Mouse (Mus musculus): ENCODE data around the gene Iqcf3. TPM values are rescaled to one million over a fixed set of nuclear protein-coding genes. Genes with fewer than 3 reads are reported as not detected.

Gene Iqcf3
- polyA plus RNA-seq, 1 experiment: not detected

DNA sequence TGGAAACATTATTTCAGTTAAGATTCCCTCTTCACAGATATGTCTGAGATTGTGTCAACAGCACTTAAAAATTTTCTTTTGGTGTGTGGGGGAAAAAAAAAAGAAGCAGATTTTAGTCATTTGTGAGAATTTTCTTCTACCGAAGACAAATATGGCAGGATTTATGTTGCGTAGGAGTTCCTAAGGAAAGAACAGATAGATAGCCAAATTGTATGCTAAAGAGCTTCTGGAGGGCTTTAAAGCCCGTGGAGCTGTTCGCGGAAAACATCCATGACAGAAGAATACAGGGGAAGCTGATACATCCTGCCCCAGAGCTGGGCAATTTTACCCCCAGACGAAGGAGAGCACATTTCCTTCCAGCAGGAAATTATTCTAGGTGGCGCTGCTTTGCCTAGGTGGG, 18.6 kb upstream of the Iqcf3 start:
- H3K27me3 ChIP-seq (ENCODE audit: control insufficient read depth, insufficient read depth, low read length): no peaks in the 10 kb centered on the region
- TF ChIP-seq CTCF (IDR thresholded peaks at IDR 0.05; ENCODE audit: extremely low read depth, insufficient read length, insufficient replicate concordance, low read depth, low read length) (no peak), POLR2A (IDR thresholded peaks at IDR 0.05; ENCODE audit: low read depth, low read length) (no peak)
- H3K36me3 ChIP-seq (ENCODE audit: control insufficient read depth, insufficient read depth, low read length): no peaks in the 10 kb centered on the region

DNA sequence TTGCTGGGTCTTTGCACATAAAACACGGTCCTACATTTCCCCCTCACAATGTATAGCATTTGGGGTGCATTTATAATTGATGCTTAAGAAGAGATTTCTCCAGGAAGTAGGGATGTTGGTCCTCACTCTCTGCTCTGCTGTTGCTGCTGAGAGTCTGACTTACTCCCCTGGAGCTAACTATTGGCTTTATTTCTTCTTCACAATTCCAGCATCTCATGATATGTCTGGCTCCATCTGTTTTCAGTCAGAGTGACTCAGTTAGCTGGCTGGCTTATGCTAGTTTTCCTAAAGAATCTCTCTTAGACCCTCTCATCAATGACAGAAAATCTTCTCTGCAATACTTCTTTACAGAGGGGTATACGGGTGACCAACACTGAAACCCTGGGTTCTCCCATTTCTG, 14.7 kb upstream of the Iqcf3 start:
- WGBS: 83% methylated on average over 2 of the region's 2 CpGs
- no peaks in the 10 kb centered on the region for H3K36me3 ChIP-seq (ENCODE audit: control insufficient read depth, insufficient read depth, low read length)
- no peaks in the 10 kb centered on the region for H3K27me3 ChIP-seq (ENCODE audit: control insufficient read depth, insufficient read depth, low read length)
- TF ChIP-seq POLR2A (IDR thresholded peaks at IDR 0.05; ENCODE audit: low read depth, low read length) (no peak), CTCF (IDR thresholded peaks at IDR 0.05; ENCODE audit: extremely low read depth, insufficient read length, insufficient replicate concordance, low read depth, low read length) (no peak)
- no peak overlapping the region for H3K27ac ChIP-seq (ENCODE audit: insufficient read depth, low read depth, low read length)
- H3K4me1 ChIP-seq (ENCODE audit: control insufficient read depth, insufficient read depth, insufficient read length, low read length): no peaks in the 10 kb centered on the region
- no peak overlapping the region for H3K4me3 ChIP-seq (ENCODE audit: low read depth, low read length)

More for the DNA sequence above, 18.6 kb upstream of the Iqcf3 start:
- 82% methylated on average over 7 of the region's 7 CpGs for WGBS
- Histone ChIP-seq H3K4me1 (ENCODE audit: control insufficient read depth, insufficient read depth, insufficient read length, low read length) (no peaks in the 10 kb centered on the region), H3K4me3 (ENCODE audit: low read depth, low read length) (no peak overlapping the region), H3K27ac (ENCODE audit: insufficient read depth, low read depth, low read length) (no peak overlapping the region)

DNA sequence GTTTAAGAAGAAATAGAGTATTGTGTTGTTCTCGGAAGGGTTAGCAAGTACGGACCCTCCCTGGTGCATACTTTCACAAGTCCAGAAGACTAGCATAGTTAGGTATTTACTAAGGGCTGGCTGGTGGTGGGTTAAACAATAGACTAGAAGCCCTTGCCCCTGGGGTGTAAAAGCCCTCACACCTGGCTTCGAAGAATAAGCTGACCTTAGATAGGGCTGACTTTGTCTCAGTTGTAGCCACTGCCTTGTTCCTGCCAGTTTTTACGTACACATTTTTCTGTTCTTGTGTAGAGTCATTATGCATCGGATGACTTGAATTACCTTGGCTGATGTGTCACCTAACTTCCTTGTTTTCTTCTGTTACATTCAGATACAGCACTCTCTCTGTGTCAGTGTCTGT, 11.9 kb upstream of the Iqcf3 start:
- Histone ChIP-seq H3K4me1 (ENCODE audit: control insufficient read depth, insufficient read depth, insufficient read length, low read length) (no peaks in the 10 kb centered on the region), H3K27me3 (ENCODE audit: control insufficient read depth, insufficient read depth, low read length) (no peaks in the 10 kb centered on the region), H3K36me3 (ENCODE audit: control insufficient read depth, insufficient read depth, low read length) (no peaks in the 10 kb centered on the region), H3K4me3 (ENCODE audit: low read depth, low read length) (no peak overlapping the region), H3K27ac (ENCODE audit: insufficient read depth, low read depth, low read length) (no peak overlapping the region)
- WGBS: 84% methylated on average over 5 of the region's 5 CpGs
- TF ChIP-seq POLR2A (IDR thresholded peaks at IDR 0.05; ENCODE audit: low read depth, low read length) (no peak), CTCF (IDR thresholded peaks at IDR 0.05; ENCODE audit: extremely low read depth, insufficient read length, insufficient replicate concordance, low read depth, low read length) (no peak)

DNA sequence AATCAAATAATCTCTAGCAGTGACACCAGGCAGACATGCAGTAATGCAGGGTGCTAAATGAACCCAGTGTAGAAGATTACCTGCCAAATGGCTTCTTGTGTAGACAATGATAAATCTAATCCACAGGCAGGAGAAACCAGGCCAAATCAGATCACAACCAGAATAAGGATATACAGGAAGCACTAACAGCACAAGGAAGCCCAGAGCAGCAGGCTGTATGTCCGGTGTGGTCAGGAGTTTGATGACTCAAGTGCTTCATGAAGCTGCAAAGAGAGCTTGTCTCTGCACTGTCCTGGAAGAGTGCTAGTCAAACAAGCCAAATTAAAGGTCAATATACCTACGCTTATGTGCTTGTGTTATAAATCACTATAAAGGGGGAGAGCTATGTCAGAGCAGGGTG, 10.8 kb upstream of the Iqcf3 start:
- TF ChIP-seq CTCF (IDR thresholded peaks at IDR 0.05; ENCODE audit: extremely low read depth, insufficient read length, insufficient replicate concordance, low read depth, low read length) (no peak), POLR2A (IDR thresholded peaks at IDR 0.05; ENCODE audit: low read depth, low read length) (no peak)
- H3K36me3 ChIP-seq (ENCODE audit: control insufficient read depth, insufficient read depth, low read length): no peaks in the 10 kb centered on the region
- WGBS: 55% methylated on average over 2 of the region's 2 CpGs
- no peak overlapping the region for H3K4me3 ChIP-seq (ENCODE audit: low read depth, low read length)
- H3K4me1 ChIP-seq (ENCODE audit: control insufficient read depth, insufficient read depth, insufficient read length, low read length): no peaks in the 10 kb centered on the region
- no peak overlapping the region for H3K27ac ChIP-seq (ENCODE audit: insufficient read depth, low read depth, low read length)
- no peaks in the 10 kb centered on the region for H3K27me3 ChIP-seq (ENCODE audit: control insufficient read depth, insufficient read depth, low read length)

DNA sequence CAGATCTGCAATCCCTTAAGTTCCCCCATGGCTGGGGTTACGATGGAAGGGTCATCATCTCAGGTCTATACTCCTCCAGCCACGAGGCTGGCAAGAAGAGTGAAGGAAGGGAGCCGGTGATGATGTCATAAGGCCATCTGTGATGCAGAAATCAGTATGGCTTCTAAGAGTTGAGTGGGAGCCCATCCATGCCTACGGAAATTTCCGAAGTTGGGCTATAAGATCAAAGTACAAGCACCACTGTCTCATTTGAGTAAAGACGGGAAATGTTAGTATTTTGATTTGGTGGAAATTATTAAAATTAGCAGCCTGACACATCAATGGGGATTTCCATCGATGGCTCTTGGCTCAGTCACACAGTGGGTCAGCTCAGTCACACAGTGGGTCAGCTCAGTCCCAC, 9.5 kb upstream of the Iqcf3 start, which contains the start of gene Iqcf4:
Gene Iqcf4 (minus strand): TSS at position 101 of the 400 bp plus-strand sequence.
- 82% methylated on average over 7 of the region's 7 CpGs for WGBS
- Histone ChIP-seq H3K36me3 (ENCODE audit: control insufficient read depth, insufficient read depth, low read length) (no peaks in the 10 kb centered on the region), H3K27ac (ENCODE audit: insufficient read depth, low read depth, low read length) (no peak within 1 kb of the TSS), H3K4me1 (ENCODE audit: control insufficient read depth, insufficient read depth, insufficient read length, low read length) (peaks cover 4% of the 10 kb centered on the region; the same call in 1 of the 2 replicates), H3K4me3 (ENCODE audit: low read depth, low read length) (no peak within 1 kb of the TSS), H3K27me3 (ENCODE audit: control insufficient read depth, insufficient read depth, low read length) (no peaks in the 10 kb centered on the region)
- TF ChIP-seq POLR2A (IDR thresholded peaks at IDR 0.05; ENCODE audit: low read depth, low read length): no peak
- no peak for TF ChIP-seq CTCF (IDR thresholded peaks at IDR 0.05; ENCODE audit: extremely low read depth, insufficient read length, insufficient replicate concordance, low read depth, low read length)

DNA sequence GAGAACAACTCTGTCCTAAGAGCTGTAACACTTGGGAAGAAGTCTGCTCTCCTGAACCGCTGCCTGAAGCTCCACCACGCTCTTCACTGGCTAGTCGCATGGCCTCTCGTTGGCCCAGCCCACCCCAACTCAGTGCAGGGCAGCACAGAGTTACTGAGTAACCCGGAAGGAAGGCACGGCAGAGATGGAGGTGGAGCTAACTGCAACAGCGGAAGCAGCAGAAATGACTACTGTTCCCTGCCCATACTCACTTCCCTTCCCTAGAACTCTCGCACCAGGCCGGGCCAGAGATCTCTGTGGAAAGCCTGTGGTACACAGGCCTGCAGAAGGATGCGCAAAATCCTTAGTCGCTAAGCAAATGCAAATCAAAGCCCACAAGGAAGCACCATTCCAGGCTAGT, 5.0 kb upstream of the Iqcf3 start:
- Histone ChIP-seq H3K27ac (ENCODE audit: insufficient read depth, low read depth, low read length) (no peak overlapping the region), H3K4me1 (ENCODE audit: control insufficient read depth, insufficient read depth, insufficient read length, low read length) (peaks cover 4% of the 10 kb centered on the region; the same call in 1 of the 2 replicates), H3K27me3 (ENCODE audit: control insufficient read depth, insufficient read depth, low read length) (no peaks in the 10 kb centered on the region), H3K4me3 (ENCODE audit: low read depth, low read length) (no peak overlapping the region), H3K36me3 (ENCODE audit: control insufficient read depth, insufficient read depth, low read length) (no peaks in the 10 kb centered on the region)
- no peak for TF ChIP-seq POLR2A (IDR thresholded peaks at IDR 0.05; ENCODE audit: low read depth, low read length)
- TF ChIP-seq CTCF (IDR thresholded peaks at IDR 0.05; ENCODE audit: extremely low read depth, insufficient read length, insufficient replicate concordance, low read depth, low read length): no peak
- 33% methylated on average over 11 of the region's 11 CpGs for WGBS

DNA sequence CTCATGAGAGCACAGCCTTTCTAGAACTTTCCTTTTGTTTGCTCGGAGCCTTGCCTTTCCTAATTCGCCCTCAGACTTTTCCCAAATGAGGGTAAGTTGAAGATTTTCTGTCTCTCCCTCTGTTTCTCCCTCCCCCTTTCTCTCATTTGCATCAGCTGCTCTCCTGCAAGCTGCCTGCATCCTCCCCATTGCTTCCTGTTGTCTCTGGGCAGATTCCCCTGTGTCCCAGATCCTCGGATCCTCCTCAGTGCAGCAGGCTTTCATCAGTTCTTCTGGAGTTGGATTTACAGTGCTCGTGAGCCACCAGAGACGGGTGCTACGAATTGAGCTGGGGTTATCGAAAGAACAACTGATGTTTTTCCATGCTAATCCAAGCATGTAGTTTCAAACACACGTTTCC, 2.6 kb upstream of the Iqcf3 start:
- TF ChIP-seq CTCF (IDR thresholded peaks at IDR 0.05; ENCODE audit: extremely low read depth, insufficient read length, insufficient replicate concordance, low read depth, low read length): no peak
- TF ChIP-seq POLR2A (IDR thresholded peaks at IDR 0.05; ENCODE audit: low read depth, low read length): no peak
- Histone ChIP-seq H3K27ac (ENCODE audit: insufficient read depth, low read depth, low read length) (no peak overlapping the region), H3K27me3 (ENCODE audit: control insufficient read depth, insufficient read depth, low read length) (no peaks in the 10 kb centered on the region), H3K4me3 (ENCODE audit: low read depth, low read length) (no peak overlapping the region), H3K36me3 (ENCODE audit: control insufficient read depth, insufficient read depth, low read length) (no peaks in the 10 kb centered on the region), H3K4me1 (ENCODE audit: control insufficient read depth, insufficient read depth, insufficient read length, low read length) (peaks cover 4% of the 10 kb centered on the region; the same call in 1 of the 2 replicates)
- 81% methylated on average over 8 of the region's 8 CpGs for WGBS
